Mouse (Mus musculus): ENCODE measurements around the gene Serpina3n. TPM values are rescaled to one million over a fixed set of nuclear protein-coding genes. Genes with fewer than 3 reads are reported as not detected.
"Not testable (repeated sequence)": the region's sequence is repeated elsewhere in the genome, so short reads cannot be mapped to it uniquely, and the experiment has no call there.

The Serpina3n gene
- total RNA-seq, 1 experiment from 2014 or later = not detected

GRCm38 (mm10) chr12:104426915-104427314 is 20.4 kb downstream of the Serpina3n start:
- no peak for ATAC-seq (replicated peaks; ENCODE audit: insufficient number of reproducible peaks, low FRiP score, low TSS enrichment, poor library complexity, severe bottlenecking)

GRCm38 (mm10) chr12:104431359-104431758 is 24.8 kb downstream of the Serpina3n start:
- no peak for ATAC-seq (replicated peaks; ENCODE audit: insufficient number of reproducible peaks, low FRiP score, low TSS enrichment, poor library complexity, severe bottlenecking)

- ATAC-seq (replicated peaks; ENCODE audit: insufficient number of reproducible peaks, low FRiP score, low TSS enrichment, poor library complexity, severe bottlenecking) = no peak
Observed at GRCm38 (mm10) chr12:104433214-104433613, 26.7 kb downstream of the Serpina3n start.

GRCm38 (mm10) chr12:104433951-104434735 is 27.6 kb downstream of the Serpina3n start:
- no peak for ATAC-seq (replicated peaks; ENCODE audit: insufficient number of reproducible peaks, low FRiP score, low TSS enrichment, poor library complexity, severe bottlenecking)

GRCm38 (mm10) chr12:104440087-104440760 is 33.7 kb downstream of the Serpina3n start:
- ATAC-seq (replicated peaks; ENCODE audit: insufficient number of reproducible peaks, low FRiP score, low TSS enrichment, poor library complexity, severe bottlenecking) = no peak

- ATAC-seq (replicated peaks; ENCODE audit: insufficient number of reproducible peaks, low FRiP score, low TSS enrichment, poor library complexity, severe bottlenecking) = no peak
Observed at GRCm38 (mm10) chr12:104443716-104444115, 37.2 kb downstream of the Serpina3n start.

GRCm38 (mm10) chr12:104447056-104447455 is 40.5 kb downstream of the Serpina3n start:
- ATAC-seq (replicated peaks; ENCODE audit: insufficient number of reproducible peaks, low FRiP score, low TSS enrichment, poor library complexity, severe bottlenecking) = not testable (repeated sequence)

GRCm38 (mm10) chr12:104448099-104448498 is 41.6 kb downstream of the Serpina3n start:
- ATAC-seq (replicated peaks; ENCODE audit: insufficient number of reproducible peaks, low FRiP score, low TSS enrichment, poor library complexity, severe bottlenecking) = no peak

- no peak for ATAC-seq (replicated peaks; ENCODE audit: insufficient number of reproducible peaks, low FRiP score, low TSS enrichment, poor library complexity, severe bottlenecking)
Observed at GRCm38 (mm10) chr12:104450257-104450656, 43.7 kb downstream of the Serpina3n start.

GRCm38 (mm10) chr12:104453002-104453401 is 46.5 kb downstream of the Serpina3n start:
- no peak for ATAC-seq (replicated peaks; ENCODE audit: insufficient number of reproducible peaks, low FRiP score, low TSS enrichment, poor library complexity, severe bottlenecking)

- ATAC-seq (replicated peaks; ENCODE audit: insufficient number of reproducible peaks, low FRiP score, low TSS enrichment, poor library complexity, severe bottlenecking) = no peak
Observed at GRCm38 (mm10) chr12:104459377-104459776, 52.8 kb downstream of the Serpina3n start.

- ATAC-seq (replicated peaks; ENCODE audit: insufficient number of reproducible peaks, low FRiP score, low TSS enrichment, poor library complexity, severe bottlenecking) = no peak
Observed at GRCm38 (mm10) chr12:104461372-104461771, 54.8 kb downstream of the Serpina3n start.

Other genes starting within 250 kb of the Serpina3n start
- 0.86 to 3.9 TPM (median 1.1 TPM) in 3 replicates for gene Serpina3f, start 192.2 kb upstream of the Serpina3n start, total RNA-seq (2017)
- 37.7 to 97.9 TPM (median 42.7 TPM) in 3 replicates for gene Serpina3g, start 170.5 kb upstream of the Serpina3n start, total RNA-seq (2017)
- gene Serpina3i, start 143.6 kb upstream of the Serpina3n start, total RNA-seq (2017) = 0.49 TPM in 1 of 3 replicates, not detected in the others
- gene Serpina3j, start 92.2 kb upstream of the Serpina3n start, total RNA-seq (2017) = not detected in 3 replicates
- not detected in 3 replicates for gene Serpina3k, start 68.2 kb upstream of the Serpina3n start, total RNA-seq (2017)
- not detected in 3 replicates for gene Serpina3m, start 68.2 kb upstream of the Serpina3n start, total RNA-seq (2017)
- not detected in 3 replicates for gene Gsc, start 66.6 kb downstream of the Serpina3n start, total RNA-seq (2017)

All from monocyte, adult 5-6 weeks (primary cell).